Mouse (Mus musculus) adrenal gland (tissue): ENCODE measurements around the gene Ube2v1.
"Not testable (repeated sequence)": the region's sequence is repeated elsewhere in the genome, so short reads cannot be mapped to it uniquely, and the experiment has no call there.

ENCODE experiments used
- intact Hi-C: fragments of 180-260 bp; cut with DNase I; formaldehyde crosslinking; loops from one replicate; pipeline ENCODE4 v1.15.1; 2025

Ube2v1 gene

GRCm38 (mm10) chr2:167624368-167625075, 7.4 kb downstream of the Ube2v1 start:
- intact Hi-C loops, result loop anchor here (10.0 kb wide), 1 partner anchor 50 kb away; no protein-coding TSS in a partner anchor

GRCm38 (mm10) chr2:167622965-167623364, 8.9 kb downstream of the Ube2v1 start:
- intact Hi-C loops, result loop anchor here (10.0 kb wide), 1 partner anchor 52 kb away; no protein-coding TSS in a partner anchor

GRCm38 (mm10) chr2:167622352-167622751, 9.5 kb downstream of the Ube2v1 start:
- intact Hi-C loops, result loop anchor here (10.0 kb wide), 1 partner anchor 52 kb away; no protein-coding TSS in a partner anchor

- intact Hi-C loops, result loop anchor here (10.0 kb wide), 1 partner anchor 53 kb away; no protein-coding TSS in a partner anchor
Observed at GRCm38 (mm10) chr2:167621255-167622087, 10.4 kb downstream of the Ube2v1 start.

- intact Hi-C loops, result no loop called here
Observed at GRCm38 (mm10) chr2:167617472-167617871, 14.4 kb downstream of the Ube2v1 start.

GRCm38 (mm10) chr2:167617034-167617433, 14.9 kb downstream of the Ube2v1 start:
- intact Hi-C loops, result no loop called here

- intact Hi-C loops, result not testable (repeated sequence)
Observed at GRCm38 (mm10) chr2:167613335-167613734, 18.6 kb downstream of the Ube2v1 start.

- intact Hi-C loops, result no loop called here
Observed at GRCm38 (mm10) chr2:167612122-167612521, 19.8 kb downstream of the Ube2v1 start.

- intact Hi-C loops, result no loop called here
Observed at GRCm38 (mm10) chr2:167611287-167611686, 20.6 kb downstream of the Ube2v1 start.

- intact Hi-C loops, result no loop called here
Observed at GRCm38 (mm10) chr2:167606745-167607123, 25.2 kb downstream of the Ube2v1 start.

- intact Hi-C loops, result loop anchor here (1.0 kb wide), 1 partner anchor 69 kb away; no protein-coding TSS in a partner anchor
Observed at GRCm38 (mm10) chr2:167605817-167606744, 25.8 kb downstream of the Ube2v1 start.

GRCm38 (mm10) chr2:167605178-167605794, 26.6 kb downstream of the Ube2v1 start:
- intact Hi-C loops, result loop anchor here (1.0 kb wide), 1 partner anchor 68 kb away; no protein-coding TSS in a partner anchor

GRCm38 (mm10) chr2:167602978-167603377, 28.9 kb downstream of the Ube2v1 start:
- intact Hi-C loops, result no loop called here

- intact Hi-C loops, result no loop called here
Observed at GRCm38 (mm10) chr2:167602364-167602763, 29.5 kb downstream of the Ube2v1 start.

- intact Hi-C loops, result no loop called here
Observed at GRCm38 (mm10) chr2:167600481-167600995, 31.4 kb downstream of the Ube2v1 start.

GRCm38 (mm10) chr2:167599917-167600316, 32.0 kb downstream of the Ube2v1 start:
- intact Hi-C loops, result no loop called here

GRCm38 (mm10) chr2:167599195-167599594, 32.7 kb downstream of the Ube2v1 start:
- intact Hi-C loops, result no loop called here

- intact Hi-C loops, result no loop called here
Observed at GRCm38 (mm10) chr2:167597492-167598186, 34.3 kb downstream of the Ube2v1 start.

GRCm38 (mm10) chr2:167596726-167597491, 35.0 kb downstream of the Ube2v1 start:
- intact Hi-C loops, result no loop called here
